Mouse (Mus musculus): Measurements from ENCODE around the gene G6pc3. TPM values are rescaled to one million over a fixed set of nuclear protein-coding genes. Genes with fewer than 3 reads are reported as not detected.
A peak's percentile ranks its signal among the peaks of the same experiment; 100 is the strongest.

The G6pc3 gene
- total RNA-seq, 1 experiment from 2014 or later = 6.1 TPM

DNA sequence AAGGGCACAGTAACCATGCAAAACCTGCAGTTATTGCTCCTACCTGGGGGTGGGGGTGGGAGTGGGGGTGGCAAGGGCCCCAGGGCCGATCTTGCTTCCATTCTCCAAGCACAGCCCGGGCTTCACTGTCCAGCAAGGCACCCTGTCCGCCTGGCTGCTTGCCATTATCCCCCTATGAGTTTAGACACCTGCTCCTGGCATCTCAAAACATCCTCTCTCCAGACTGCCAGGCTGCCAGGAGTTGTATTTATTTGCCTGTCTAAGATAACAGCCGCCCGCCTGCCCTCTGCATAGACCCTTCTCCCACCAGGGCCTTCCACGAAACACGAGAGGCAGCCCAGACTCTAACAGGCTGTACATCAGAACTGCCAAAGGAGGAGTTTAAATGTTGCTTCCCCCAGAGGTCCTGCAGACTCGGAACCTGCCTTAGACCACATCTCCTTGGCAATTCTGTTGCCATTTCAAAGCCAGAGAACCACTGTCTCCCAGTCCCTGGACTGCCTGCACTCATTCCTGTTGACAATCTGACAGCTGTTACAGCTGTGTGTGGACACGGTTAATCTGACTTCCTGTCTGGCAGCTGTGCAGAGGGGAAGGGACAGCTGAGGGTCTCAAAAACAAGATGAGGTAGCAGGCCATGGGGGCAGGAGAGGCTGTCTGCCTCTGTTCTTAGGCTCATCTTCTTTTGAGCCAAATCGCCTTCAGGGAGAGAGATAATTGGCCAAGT lies 25.2 kb downstream of the G6pc3 start:
- ATAC-seq (replicated peaks; ENCODE audit: insufficient number of reproducible peaks, low FRiP score, low TSS enrichment, poor library complexity, severe bottlenecking) = no peak

DNA sequence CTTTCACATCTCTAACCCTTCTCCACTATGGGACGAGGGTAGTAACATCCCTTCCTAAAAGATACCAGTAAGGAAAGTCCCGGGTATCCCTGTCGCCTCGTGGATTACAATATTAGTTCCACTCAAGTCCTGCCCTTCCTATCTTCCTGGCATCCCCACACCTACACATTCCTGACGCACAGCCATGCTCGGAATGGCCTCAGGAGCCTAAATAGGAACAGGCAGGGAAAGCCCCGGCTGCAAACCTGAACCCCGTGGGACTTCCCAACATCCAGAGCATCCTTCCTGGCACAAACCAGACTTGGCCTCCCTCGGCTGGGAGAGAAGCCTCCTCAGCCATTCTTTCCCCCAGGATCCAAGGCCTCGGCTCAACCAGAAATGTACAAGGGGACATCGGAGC lies 26.1 kb downstream of the G6pc3 start:
- ATAC-seq (replicated peaks; ENCODE audit: insufficient number of reproducible peaks, low FRiP score, low TSS enrichment, poor library complexity, severe bottlenecking) = no peak

DNA sequence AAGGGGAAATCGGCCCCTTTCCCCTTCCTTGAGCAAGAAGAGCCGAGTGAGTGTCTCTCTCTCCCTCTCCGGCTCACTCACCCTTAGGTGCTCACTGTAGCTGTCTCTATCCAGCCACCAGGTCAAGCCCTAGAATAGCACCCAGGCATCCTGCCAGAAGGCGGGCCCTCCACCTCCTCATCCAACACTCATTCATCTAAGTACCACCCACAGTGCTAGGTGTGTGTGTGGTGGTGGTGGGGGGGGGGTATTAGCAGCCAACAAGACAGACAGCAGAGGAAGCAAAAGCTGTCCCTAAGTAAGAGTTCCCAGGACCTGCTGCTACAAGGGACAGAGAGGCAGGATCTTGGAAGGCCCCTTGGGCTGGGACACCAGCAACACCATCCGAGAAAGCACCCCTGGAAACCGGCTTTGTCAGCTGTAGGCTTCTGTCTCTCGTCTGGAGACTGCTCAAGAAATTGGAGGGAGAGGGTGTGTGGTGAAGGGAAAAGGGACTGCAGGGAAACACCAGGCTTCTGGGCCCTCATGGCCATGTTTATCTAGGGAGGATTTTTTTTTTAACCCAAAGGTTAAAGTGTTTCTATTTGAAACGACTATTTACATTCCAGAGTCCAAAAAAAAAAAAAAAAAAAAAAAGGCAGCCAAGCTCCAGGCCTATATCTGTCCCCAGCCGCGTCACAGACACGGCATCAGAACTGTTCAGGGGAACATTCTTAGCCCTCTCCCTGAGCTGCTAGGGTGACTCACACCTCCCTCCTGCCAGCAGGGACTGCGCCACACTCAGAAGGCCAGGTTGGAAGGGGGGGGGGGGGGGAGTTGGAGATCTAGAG lies 26.9 kb downstream of the G6pc3 start:
- no peak for ATAC-seq (replicated peaks; ENCODE audit: insufficient number of reproducible peaks, low FRiP score, low TSS enrichment, poor library complexity, severe bottlenecking)

DNA sequence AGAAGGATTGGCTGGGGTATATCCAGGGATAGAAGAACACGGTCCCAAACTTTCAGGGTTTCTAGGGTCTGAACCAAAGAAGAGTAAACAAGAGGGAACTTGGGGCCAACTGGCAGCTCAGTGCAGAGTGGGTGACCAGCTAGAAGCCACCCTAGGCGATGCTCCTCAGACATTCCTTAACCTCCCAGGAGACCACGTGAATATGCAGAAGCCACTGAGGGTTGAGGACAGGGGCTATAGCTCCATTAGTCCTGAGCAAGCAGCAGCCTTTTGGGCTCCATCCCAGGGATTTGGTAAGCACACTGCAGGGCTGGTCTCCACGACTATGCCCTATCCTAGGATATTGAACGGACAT lies 27.4 kb downstream of the G6pc3 start:
- no peak for ATAC-seq (replicated peaks; ENCODE audit: insufficient number of reproducible peaks, low FRiP score, low TSS enrichment, poor library complexity, severe bottlenecking)

DNA sequence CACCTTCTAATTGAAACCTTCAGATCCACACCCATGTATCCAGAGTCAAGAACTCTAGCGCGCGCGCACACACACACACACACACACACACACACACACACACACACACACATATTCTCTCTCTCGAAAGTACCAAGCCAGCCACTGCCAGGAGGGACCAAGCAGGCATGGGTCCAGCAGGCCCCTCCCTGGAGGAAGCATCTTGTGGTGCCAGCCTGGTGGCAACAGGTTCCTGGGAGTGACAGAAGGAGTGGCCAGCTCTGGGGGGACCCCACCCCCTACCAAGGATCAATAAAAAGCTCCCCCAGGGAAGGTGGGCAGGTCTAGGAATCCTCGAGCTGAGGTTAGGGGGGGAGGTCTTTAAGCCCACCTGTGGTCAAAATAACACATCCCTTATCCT lies 28.0 kb downstream of the G6pc3 start:
- ATAC-seq (replicated peaks; ENCODE audit: insufficient number of reproducible peaks, low FRiP score, low TSS enrichment, poor library complexity, severe bottlenecking) = no peak

DNA sequence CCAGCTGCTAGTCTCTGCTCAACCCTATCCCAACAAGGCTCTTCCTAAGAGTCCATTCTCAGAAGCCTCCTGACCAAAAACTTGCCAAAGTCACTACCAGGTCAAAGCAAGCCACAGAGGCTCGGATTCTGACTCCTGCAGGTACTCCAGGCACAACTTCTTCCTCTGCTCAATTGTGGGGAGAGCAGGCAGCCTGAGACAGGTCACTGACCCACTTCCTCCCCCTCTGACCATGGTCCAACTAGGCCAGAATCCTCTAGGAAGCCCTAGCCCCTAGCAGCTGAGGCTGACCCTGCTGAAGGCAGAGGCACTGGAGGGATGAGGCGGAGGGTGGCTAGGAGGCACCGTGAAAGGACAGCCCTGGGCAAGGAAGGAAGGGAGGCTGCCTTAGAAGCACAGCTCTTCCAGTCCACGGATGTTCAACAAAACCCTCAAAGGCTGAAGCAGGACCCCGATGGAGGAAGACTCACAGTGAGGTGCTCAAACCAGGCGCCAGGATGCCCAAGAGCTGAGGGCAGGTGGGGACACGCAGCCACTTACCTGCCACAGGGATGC lies 28.5 kb downstream of the G6pc3 start:
- no peak for ATAC-seq (replicated peaks; ENCODE audit: insufficient number of reproducible peaks, low FRiP score, low TSS enrichment, poor library complexity, severe bottlenecking)

DNA sequence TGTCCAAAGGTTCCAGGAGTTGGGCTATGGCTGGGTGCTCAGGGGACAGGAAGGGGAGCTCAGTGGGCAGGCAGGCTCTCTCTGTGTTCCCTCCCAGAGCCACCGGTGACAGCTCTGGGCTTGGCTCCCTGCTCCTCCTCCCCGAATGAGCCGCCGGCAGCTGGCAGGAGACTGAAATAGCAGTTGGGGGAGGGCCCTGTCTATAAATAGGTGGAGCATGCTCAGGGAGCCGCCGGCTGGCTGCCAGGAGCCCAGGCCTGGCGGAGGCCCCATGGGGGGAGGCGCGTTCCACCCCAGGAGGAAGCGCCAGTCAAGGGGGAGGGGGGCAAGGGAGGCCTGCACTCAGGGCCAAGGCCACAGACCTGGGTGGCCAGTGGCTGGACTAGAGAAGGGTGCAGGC lies 29.4 kb downstream of the G6pc3 start:
- peak; percentile 88 for ATAC-seq (replicated peaks; ENCODE audit: insufficient number of reproducible peaks, low FRiP score, low TSS enrichment, poor library complexity, severe bottlenecking)

DNA sequence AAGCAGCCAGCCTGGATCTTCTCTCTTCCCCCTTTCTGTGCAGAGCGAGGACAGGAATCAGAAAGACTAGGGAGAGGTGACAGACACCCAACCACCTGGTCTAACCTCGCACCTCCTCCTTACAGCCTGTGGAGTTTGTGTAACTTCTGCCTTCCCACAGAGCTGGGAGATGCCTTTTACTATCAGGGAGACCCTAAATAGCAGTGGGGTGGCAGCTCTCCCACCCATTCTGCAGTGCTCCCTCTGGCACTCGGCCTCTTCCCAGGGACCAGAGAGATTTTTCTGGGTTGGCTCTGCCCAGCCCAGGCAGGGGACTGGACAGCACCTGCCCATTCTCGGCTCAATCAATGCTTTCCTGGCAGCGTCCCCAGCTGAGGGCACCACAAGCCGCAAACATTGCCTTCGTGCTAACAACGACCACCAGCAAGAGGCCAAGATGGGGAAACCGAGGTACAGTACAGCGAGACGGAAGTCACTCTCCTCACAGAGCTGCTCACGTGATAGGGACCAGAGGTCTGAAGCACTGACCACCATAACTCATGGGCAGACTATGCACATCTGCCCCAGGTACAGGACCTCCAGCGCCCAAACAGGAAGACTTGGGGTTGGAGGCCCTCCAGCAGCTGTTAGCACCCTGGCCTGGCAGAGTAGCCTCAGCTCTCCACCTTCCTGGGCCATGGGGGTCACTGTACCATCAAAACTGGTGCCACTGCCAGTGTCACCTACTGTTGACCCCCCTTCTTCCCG lies 30.0 kb downstream of the G6pc3 start:
- ATAC-seq (replicated peaks; ENCODE audit: insufficient number of reproducible peaks, low FRiP score, low TSS enrichment, poor library complexity, severe bottlenecking) = no peak

DNA sequence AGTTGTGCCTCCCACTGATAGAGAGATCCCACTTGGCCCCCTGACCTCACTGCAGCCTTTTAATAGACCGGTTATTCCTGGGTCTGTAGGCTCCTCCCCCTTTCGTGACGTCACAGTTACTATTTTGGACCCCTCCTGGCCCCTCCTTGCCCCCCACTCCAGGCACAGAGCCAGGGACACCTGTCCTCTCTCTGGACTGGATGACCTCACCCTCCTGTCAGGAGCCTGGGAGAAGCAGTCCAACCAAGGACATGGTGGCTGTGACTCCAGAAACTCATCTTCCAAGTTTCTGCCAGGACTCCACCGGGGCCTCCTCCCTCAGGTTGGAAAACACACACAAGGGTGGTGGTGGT lies 30.6 kb downstream of the G6pc3 start:
- no peak for ATAC-seq (replicated peaks; ENCODE audit: insufficient number of reproducible peaks, low FRiP score, low TSS enrichment, poor library complexity, severe bottlenecking)

DNA sequence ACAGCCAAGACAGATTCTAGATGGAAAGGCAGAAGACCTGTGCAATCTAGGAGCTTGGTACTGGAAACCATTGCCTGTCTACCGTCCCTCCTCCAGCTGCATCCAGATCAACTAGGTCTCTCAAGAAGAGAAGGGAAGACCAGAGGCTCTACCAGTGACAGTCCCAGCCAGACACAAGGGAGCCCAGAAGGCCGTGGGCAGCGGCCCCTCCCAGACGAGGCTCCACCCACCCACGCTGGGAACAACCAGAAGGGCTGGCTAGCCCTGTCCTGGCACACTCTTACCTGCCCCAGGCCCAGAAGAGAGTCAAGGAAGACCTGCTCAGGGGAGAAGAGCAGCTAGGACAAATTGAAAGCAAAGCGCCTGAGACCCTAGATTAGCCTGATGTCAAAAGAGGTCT lies 31.0 kb downstream of the G6pc3 start:
- no peak for ATAC-seq (replicated peaks; ENCODE audit: insufficient number of reproducible peaks, low FRiP score, low TSS enrichment, poor library complexity, severe bottlenecking)

DNA sequence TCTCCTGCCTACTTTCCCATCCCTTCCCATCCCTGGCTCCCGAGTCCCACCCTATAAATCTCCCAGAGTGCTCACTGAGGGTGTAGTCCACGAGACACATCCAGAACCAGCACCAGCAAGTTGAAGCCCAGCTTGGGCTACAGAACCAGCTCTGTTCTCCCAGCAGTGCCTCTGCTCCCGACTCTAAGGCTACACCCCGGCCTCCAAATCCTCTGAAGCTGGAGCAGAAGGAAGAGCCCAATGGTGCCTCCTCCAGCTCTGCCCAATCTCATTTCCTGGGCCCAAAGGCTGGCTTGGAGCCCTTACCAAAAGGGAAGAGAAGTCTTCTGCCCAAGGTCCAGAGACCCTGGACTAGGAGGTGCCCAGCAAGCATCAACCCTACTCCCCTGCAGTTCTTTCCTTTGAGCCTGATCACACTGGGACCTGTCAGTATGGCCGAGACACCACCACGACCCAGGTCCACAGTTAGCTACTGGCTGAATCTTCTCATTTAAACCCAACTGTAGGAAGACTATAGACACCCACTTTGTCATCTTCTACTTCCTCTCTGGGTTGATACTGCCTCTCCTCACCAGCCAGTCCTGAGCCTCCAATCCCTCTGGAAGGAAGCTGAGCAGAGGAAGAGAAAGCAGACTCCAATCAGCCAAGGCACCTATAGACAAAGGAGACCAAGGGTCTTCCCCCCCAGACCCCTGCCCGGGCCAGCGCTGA lies 32.0 kb downstream of the G6pc3 start:
- ATAC-seq (replicated peaks; ENCODE audit: insufficient number of reproducible peaks, low FRiP score, low TSS enrichment, poor library complexity, severe bottlenecking) = no peak

DNA sequence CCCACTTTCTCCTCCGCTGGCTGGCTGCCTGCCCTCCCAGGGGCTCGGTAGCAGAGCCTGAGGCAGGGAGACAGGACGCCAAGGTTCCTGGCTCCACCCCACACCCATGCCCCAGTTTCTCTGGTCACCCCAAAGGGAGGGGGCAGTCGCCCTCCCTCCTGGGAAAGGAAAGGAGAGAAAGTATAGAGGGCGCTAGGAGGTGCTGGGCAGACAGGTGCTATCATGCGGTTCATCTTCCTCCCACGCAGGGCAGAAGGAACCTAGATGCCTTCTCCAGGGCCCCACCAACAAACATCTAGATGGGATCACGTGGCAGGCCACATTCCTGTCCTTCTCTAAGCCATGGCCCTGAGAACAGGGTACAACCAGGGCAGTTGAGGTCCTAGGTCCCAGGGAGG lies 32.5 kb downstream of the G6pc3 start:
- no peak for ATAC-seq (replicated peaks; ENCODE audit: insufficient number of reproducible peaks, low FRiP score, low TSS enrichment, poor library complexity, severe bottlenecking)

DNA sequence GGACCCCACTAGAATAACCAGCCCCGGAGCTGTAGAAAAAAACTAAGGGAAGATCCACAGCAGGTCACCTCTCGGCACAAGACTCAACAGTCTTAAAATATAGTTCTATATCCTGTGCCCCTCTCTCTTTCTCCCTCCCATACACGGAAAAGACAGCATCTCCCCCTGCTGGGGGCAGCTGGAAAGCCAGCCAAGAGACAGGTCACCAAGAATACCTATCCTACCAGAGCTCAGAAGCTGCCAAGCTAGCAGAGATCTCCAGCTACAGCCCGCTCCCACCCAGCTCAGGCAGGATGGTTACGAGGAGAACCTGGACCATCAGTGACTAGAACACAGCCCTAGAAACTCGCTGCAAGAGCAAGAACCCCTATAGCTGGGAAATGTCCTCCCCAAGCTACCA lies 33.7 kb downstream of the G6pc3 start:
- no peak for ATAC-seq (replicated peaks; ENCODE audit: insufficient number of reproducible peaks, low FRiP score, low TSS enrichment, poor library complexity, severe bottlenecking)

DNA sequence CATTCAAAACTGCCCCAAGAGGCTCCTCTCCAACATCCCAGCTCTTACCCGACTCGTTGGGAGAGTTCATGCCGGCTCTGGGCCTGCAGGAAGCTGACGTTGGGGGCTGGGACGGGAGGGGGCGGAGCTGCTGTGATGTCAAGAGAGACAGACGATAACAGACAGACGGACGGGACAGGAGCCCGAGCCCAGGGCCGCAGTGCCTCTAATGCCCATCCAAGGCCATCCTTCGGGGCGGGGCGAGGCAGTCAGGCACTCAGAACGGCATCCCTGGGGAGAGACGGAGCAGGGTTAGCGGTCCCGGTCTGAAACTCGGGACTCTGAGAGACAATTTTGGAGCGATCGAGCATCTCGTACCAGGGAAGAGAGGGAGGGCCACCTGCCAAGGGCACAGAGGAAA lies 35.3 kb downstream of the G6pc3 start:
- ATAC-seq (replicated peaks; ENCODE audit: insufficient number of reproducible peaks, low FRiP score, low TSS enrichment, poor library complexity, severe bottlenecking) = no peak

DNA sequence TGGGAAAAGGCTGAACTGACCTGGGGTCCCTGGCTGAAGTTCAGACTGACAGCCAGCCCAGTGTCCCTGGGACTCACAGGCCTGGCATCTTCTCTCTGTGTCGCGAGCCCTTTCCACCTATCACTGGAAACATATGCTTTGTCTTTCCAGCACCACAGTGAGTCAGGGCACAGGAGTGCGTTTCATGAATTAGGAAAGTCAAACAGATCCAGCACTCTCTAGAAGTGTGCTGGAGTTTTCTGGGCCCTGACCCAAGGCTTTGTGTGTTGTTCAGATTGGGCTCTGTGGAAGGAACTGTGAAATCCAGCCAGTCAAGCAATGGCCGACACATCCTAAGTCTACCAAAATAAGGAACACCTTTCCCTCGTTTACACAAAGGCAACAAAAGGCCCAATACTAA lies 35.8 kb downstream of the G6pc3 start:
- no peak for ATAC-seq (replicated peaks; ENCODE audit: insufficient number of reproducible peaks, low FRiP score, low TSS enrichment, poor library complexity, severe bottlenecking)

DNA sequence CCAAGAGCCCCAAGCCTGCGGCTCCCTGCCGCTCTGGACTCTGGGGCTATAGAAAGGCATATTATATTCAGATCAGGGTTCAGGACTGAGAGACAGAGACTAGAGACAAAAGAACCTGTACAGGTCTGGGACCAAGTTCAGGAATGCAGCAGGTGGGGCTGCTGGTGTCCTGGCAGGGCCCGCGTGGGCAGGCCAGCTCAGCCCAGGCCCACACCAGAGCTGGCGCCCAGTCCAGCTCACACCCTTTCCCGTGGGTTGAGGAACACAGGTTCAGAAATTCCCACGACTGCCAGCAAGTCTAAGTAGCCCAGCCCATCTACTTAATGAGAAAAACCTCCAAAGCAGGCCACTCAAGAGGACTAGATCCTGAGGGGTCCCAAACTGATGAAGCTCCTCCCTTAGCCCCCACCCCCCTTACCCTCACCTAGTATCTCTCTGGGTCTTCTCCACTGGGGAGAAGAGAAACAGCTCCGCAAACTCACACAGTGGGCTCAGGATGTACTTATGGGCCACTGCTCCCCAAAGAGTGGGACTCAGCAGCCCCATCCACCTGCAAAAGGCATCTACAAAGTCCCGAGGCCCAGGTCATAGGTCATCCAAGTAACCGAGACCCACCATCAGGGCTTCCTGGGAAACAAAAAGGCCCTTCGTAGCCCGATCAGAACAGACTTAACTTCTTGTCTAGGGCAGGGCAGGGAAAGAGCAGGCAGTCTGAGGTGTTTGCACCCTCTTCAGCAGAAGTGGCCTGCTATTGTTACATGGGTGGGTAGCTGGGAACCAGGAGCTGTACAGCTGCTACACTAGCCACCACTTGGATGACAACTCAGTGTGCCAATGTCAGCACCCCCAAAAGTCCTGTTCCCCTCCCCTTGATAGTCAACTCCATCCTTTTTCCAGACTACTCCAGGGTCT lies 36.9 kb downstream of the G6pc3 start:
- ATAC-seq (replicated peaks; ENCODE audit: insufficient number of reproducible peaks, low FRiP score, low TSS enrichment, poor library complexity, severe bottlenecking) = no peak

DNA sequence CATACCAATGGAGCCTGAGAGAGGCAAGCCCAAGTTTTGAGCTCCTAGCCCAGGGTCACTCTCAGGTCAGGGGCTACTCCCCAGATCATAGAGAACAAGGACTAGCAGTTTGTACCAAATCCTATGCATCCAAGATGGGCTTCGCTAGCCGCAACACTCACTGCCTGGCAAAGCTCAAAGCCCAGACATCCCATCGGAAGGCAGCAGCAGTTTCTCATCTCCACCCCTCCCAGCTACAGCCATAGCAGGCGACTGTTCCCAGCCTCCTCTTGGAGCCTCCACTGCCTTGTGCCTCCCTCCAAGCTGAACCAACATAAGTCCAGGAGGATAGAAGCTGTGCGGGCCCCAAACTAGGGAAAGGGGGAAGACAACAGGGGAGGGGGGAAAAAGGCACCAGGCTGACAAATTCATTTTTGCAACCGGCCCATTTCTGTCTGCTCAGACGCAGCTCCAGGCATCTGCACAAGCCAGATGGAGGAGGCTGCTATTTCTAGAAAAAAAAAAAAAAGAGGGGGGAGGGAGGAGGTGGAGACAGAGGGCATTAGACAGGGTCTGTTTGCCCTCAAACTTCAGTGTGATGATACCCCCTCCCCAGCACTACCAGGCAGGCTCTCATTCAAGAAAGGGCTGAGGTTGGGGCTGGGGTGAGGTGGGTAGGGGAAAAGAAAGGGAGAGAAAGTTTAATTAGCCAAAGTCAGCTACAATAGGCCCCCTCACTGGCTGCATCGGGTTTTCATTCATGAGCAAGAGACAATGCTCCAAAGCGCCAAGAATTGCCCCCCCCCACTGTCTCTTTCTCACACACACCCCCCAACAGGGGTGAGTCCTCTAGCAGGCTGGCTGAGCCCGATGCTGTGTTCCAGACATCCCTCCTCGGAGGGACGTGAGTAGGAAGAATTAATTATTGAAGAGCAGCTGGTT lies 38.1 kb downstream of the G6pc3 start:
- no peak for ATAC-seq (replicated peaks; ENCODE audit: insufficient number of reproducible peaks, low FRiP score, low TSS enrichment, poor library complexity, severe bottlenecking)

Data from monocyte, adult 5-6 weeks (primary cell).